Mouse (Mus musculus) testis, adult 2 months (tissue): Measurements from ENCODE around the gene E2f2.

ENCODE experiments used
- CTCF ChIP-seq: fragments of 200-500 bp; IDR thresholded peaks from 2 replicates; pipeline ENCODE4 v1.5.1; 2012; ENCODE audit warnings: low read depth, mild to moderate bottlenecking, inconsistent platforms, low read length, moderate library complexity; ENCODE audit not compliant: control insufficient read depth, insufficient read depth, insufficient replicate concordance
- POLR2A ChIP-seq: fragments of 200-500 bp; IDR thresholded peaks from 2 replicates; pipeline ENCODE4 v1.6.1; 2012; ENCODE audit warnings: low read depth, mild to moderate bottlenecking, inconsistent platforms, low read length, moderate library complexity; ENCODE audit not compliant: control insufficient read depth

DNA sequence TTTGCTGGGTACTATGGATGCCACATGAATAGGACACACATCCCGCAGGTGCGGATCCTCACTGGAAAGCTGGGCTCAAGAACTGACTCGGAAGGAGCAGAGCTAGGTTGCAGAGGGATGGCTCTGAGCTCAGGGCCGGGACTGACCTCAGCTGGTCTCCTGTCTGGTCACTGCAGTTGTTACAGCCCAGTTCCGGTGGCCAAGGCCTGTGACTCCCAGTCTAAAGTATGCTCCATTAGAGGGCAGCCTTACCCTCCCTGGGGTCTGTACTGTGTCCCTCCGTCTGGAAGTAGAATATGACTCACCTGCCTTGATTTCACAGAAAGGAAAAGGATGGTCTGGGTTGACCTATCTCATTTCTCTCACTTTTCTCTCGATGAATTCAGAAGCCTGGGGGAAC, 72.0 kb downstream of the E2f2 start:
- TF ChIP-seq CTCF (no peak), POLR2A (no peak)
